Mouse (Mus musculus): Measurements from ENCODE around the gene Mgat5. TPM values are rescaled to one million over a fixed set of nuclear protein-coding genes. Genes with fewer than 3 reads are reported as not detected.
A peak's percentile ranks its signal among the peaks of the same experiment; 100 is the strongest.

The Mgat5 gene
- polyA plus RNA-seq, 1 experiment from 2014 or later = 8.1 TPM

DNA sequence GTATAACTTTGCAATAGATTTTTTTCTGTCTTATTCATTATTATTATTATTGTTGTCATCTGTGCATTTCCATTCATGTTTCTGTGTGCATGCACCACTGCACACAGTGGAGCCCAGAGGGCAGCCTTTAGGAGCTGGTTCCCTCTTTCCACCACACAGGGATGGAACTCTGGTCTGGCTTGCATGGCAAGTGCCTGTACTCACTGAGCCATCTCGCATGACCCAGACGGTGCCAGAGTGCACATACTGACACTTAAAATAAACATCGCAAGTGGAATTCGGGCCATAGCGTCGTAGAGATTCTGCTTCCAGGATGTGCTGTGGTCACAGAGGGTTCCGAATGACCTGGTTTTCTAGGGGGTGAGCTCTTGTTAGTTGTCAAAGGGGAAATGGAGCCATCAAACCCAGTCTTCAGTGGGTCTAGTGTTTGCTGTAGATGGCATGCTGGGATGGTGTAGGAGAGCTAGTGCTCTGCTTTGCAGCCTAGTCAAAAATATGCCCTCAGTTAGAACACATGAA is 103.5 kb downstream of the Mgat5 start:
- H3K9ac ChIP-seq (replicated peaks; ENCODE audit: low read length) = no peak overlapping the region
- peak overlapping the region; percentile 8; the same call in 1 of the 2 replicates for H3K27ac ChIP-seq (ENCODE audit: low read length)
- H3K4me1 ChIP-seq (ENCODE audit: insufficient read depth, low read length) = peaks cover 8% of the 10 kb centered on the region
- WGBS = 47% methylated on average over 7 of the region's 7 CpGs
- no peaks in the 10 kb centered on the region for H3K9me3 ChIP-seq (ENCODE audit: low read length)
- peak; percentile 52 for ATAC-seq (ENCODE audit: low FRiP score, low TSS enrichment)
- no peaks in the 10 kb centered on the region for H3K27me3 ChIP-seq (ENCODE audit: insufficient read depth, low read length)
- H3K4me2 ChIP-seq (replicated peaks; ENCODE audit: low read depth, low read length) = no peak overlapping the region
- no peak overlapping the region for H3K4me3 ChIP-seq (ENCODE audit: low read length)
- no peaks in the 10 kb centered on the region for H3K36me3 ChIP-seq (ENCODE audit: insufficient read depth, low read length)

DNA sequence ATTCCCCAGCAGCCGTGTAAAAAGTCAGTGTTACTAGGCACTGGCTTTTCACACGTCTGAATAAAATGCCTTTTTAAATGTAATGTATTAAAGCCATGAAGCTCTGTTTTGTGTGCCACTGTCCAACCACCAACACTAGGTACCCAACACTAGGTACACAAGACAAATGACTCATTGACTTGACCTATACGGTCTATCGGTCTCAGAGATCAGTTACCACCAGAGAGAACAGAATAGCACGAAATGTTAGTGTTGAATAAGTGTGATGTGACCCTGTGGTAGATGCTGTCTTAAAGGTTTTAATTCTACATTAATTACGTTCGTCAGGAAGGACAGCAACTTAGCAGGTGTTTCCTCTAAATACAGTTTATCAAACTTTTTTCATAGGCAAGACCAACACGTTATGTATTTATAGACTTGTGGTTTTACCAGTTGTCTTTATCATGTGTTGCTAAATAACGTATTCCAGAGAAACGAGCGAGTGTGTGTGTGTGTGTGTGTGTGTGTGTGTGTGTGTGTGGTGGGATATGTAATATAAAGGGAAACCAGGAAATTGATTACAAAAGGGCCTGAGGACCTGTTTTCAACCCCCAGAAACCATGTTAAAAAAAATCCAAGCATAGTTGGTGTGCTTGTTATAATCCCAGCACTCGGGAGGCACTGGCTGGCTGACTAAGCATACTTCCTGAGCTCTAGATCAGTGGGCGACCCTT is 104.3 kb downstream of the Mgat5 start:
- Histone ChIP-seq H3K36me3 (ENCODE audit: insufficient read depth, low read length) (no peaks in the 10 kb centered on the region), H3K9me3 (ENCODE audit: low read length) (no peaks in the 10 kb centered on the region), H3K9ac (replicated peaks; ENCODE audit: low read length) (no peak overlapping the region), H3K4me3 (ENCODE audit: low read length) (no peak overlapping the region), H3K4me2 (replicated peaks; ENCODE audit: low read depth, low read length) (no peak overlapping the region), H3K4me1 (ENCODE audit: insufficient read depth, low read length) (peaks cover 8% of the 10 kb centered on the region), H3K27ac (ENCODE audit: low read length) (no peak overlapping the region), H3K27me3 (ENCODE audit: insufficient read depth, low read length) (no peaks in the 10 kb centered on the region)
- no peak for ATAC-seq (ENCODE audit: low FRiP score, low TSS enrichment)
- WGBS = 56% methylated on average over 13 of the region's 13 CpGs

DNA sequence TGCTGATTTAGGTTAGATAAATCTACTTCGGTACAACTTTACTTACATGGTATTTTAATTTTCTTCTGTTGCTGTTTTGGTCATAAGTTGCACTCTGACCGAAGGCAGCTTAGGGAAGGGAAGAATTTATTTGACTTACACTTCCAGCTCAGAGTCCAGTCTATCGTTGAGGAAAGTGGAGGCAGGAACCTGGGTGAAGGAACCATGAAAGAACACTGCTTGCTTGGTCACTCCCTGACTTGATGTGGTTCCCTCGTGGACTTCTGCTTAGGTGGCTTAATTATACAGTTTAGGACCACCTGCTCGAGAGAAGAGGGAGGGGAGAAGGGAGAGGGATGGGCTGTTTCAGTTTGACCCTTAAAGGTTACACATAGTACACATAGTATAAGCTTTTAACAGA is 105.2 kb downstream of the Mgat5 start:
- Histone ChIP-seq H3K9me3 (ENCODE audit: low read length) (no peaks in the 10 kb centered on the region), H3K36me3 (ENCODE audit: insufficient read depth, low read length) (no peaks in the 10 kb centered on the region), H3K9ac (replicated peaks; ENCODE audit: low read length) (no peak overlapping the region), H3K4me2 (replicated peaks; ENCODE audit: low read depth, low read length) (no peak overlapping the region), H3K4me3 (ENCODE audit: low read length) (no peak overlapping the region), H3K4me1 (ENCODE audit: insufficient read depth, low read length) (peaks cover 13% of the 10 kb centered on the region), H3K27ac (ENCODE audit: low read length) (no peak overlapping the region), H3K27me3 (ENCODE audit: insufficient read depth, low read length) (no peaks in the 10 kb centered on the region)
- whole genome bisulfite sequencing = 69% methylated on average over 5 of the region's 5 CpGs
- no peak for ATAC-seq (ENCODE audit: low FRiP score, low TSS enrichment)

DNA sequence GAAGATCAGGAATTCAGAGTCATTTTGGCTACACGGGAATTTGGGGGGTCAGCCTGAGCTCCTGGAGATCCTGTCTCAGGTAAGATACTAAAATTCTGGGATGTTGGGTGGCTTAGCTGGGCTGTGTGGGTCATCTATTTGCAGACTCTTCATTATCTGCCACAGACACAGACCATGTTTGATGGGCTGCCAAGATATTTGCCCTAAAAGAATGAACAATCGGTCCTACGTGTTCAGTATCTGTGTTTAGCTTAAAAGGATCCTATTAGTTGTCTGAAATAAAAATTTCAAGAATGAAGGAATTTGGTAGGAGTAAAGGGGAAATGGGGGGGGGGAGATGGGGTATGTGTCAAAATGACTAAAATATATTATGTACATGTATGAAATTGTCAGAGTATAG is 105.9 kb downstream of the Mgat5 start:
- Histone ChIP-seq H3K4me3 (ENCODE audit: low read length) (no peak overlapping the region), H3K27me3 (ENCODE audit: insufficient read depth, low read length) (no peaks in the 10 kb centered on the region), H3K9me3 (ENCODE audit: low read length) (no peaks in the 10 kb centered on the region), H3K9ac (replicated peaks; ENCODE audit: low read length) (no peak overlapping the region), H3K27ac (ENCODE audit: low read length) (no peak overlapping the region), H3K36me3 (ENCODE audit: insufficient read depth, low read length) (no peaks in the 10 kb centered on the region), H3K4me1 (ENCODE audit: insufficient read depth, low read length) (peaks cover 15% of the 10 kb centered on the region), H3K4me2 (replicated peaks; ENCODE audit: low read depth, low read length) (no peak overlapping the region)
- 88% methylated on average over 3 of the region's 3 CpGs for WGBS
- no peak for ATAC-seq (ENCODE audit: low FRiP score, low TSS enrichment)

DNA sequence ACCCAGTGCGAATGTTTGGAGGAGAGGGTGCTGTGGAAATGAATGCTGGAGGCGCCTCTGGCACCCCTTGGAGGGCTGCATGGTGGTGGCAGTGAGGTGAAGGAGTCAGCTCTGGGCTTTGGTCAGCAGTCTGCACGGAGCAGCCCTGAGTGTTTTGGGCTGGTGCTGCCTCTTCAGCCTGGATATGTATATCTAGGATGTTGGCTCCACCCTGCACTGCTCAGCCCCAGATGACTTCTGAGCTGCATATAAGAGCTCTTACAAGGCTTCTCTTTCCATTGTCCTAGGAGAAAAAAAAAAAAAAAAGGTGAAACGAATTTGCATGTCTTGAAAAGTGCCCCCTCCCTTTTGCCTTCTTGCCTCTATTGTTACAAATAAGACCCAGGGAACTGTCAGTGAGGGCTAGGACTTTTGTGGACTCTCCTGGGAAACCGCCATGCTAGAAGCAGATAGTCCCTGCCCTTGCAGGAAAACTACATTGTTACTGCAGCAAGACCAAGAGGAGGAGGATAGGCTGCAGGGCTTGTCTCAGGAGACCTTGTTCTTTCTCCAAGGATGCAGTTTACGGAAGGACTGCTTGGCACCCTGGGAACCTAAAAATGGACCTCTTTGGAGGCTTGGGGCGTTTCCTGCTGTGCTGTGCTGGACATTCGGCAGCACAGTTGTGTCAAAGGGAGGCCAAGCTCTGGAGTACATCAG is 109.0 kb downstream of the Mgat5 start:
- H3K27ac ChIP-seq (ENCODE audit: low read length) = no peak overlapping the region
- peaks cover 10% of the 10 kb centered on the region; the same call in 1 of the 2 replicates for H3K4me1 ChIP-seq (ENCODE audit: insufficient read depth, low read length)
- no peak overlapping the region for H3K4me2 ChIP-seq (replicated peaks; ENCODE audit: low read depth, low read length)
- H3K36me3 ChIP-seq (ENCODE audit: insufficient read depth, low read length) = no peaks in the 10 kb centered on the region
- no peak overlapping the region for H3K4me3 ChIP-seq (ENCODE audit: low read length)
- no peaks in the 10 kb centered on the region for H3K27me3 ChIP-seq (ENCODE audit: insufficient read depth, low read length)
- H3K9me3 ChIP-seq (ENCODE audit: low read length) = no peaks in the 10 kb centered on the region
- no peak for ATAC-seq (ENCODE audit: low FRiP score, low TSS enrichment)
- 75% methylated on average over 8 of the region's 8 CpGs for WGBS
- no peak overlapping the region for H3K9ac ChIP-seq (replicated peaks; ENCODE audit: low read length)

DNA sequence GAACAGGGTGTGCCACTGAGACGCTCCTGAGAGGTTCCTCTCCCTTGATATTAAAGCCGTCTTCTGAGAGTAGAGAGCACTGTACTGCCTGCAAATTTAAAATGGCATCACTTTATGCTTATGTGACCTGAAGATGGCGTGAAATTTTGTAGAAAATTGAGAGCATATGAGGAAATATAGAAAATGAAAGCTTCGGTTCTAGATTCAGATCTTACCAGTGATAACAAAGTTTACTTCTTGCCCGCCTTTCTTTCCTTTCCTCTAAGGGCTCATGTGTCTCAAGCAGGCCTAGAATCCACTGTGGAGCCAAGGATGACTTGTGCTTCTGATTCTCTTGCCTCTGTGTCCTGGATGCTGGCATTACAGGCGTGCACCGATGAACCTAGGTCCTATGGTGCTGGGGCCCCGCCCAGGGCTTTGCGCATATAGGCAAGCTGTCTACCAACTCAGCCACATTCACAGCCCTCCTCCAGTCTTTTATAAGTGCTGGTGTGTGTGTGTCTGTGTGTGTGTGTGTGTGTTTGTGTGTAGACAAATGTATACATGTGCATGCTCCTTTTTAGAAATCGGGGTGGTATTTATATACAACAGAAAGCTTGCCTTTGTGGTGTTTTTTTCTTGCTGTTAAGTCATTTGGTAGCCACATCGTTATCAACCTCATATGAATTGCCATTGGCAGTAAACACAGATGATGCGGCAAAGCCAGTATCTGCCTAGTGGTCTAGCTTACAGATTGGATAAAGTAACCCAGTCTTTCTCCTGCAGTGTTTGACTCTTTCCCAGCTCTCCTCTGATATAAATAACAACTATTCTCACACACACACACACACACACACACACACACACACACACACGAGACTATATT is 111.2 kb downstream of the Mgat5 start:
- ATAC-seq (ENCODE audit: low FRiP score, low TSS enrichment) = no peak
- H3K4me2 ChIP-seq (replicated peaks; ENCODE audit: low read depth, low read length) = no peak overlapping the region
- no peak overlapping the region for H3K4me3 ChIP-seq (ENCODE audit: low read length)
- no peaks in the 10 kb centered on the region for H3K27me3 ChIP-seq (ENCODE audit: insufficient read depth, low read length)
- WGBS = 85% methylated on average over 13 of the region's 13 CpGs
- no peak overlapping the region for H3K9ac ChIP-seq (replicated peaks; ENCODE audit: low read length)
- no peak overlapping the region for H3K27ac ChIP-seq (ENCODE audit: low read length)
- H3K9me3 ChIP-seq (ENCODE audit: low read length) = no peaks in the 10 kb centered on the region
- H3K4me1 ChIP-seq (ENCODE audit: insufficient read depth, low read length) = peaks cover 8% of the 10 kb centered on the region
- H3K36me3 ChIP-seq (ENCODE audit: insufficient read depth, low read length) = no peaks in the 10 kb centered on the region

DNA sequence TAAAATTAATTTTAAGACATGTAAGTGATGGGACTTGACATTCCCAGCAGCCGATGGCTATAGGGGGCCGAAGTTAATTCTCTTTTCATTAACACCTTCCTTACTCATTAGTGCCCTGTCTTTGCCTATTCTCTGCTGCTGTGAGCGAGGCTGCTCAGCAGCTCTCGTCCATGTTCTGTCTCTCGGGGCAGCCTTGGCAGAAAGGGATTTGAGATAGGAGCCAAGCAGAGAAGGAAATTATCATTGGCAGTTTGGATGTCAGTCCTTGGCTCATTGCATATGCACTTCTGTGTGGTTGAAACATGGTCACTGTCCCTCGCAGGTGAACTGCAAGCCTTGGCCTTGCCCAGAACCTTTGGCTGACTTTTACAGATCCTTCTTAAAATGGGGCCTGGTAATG is 111.8 kb downstream of the Mgat5 start:
- 89% methylated on average over 6 of the region's 6 CpGs for WGBS
- no peak for ATAC-seq (ENCODE audit: low FRiP score, low TSS enrichment)
- no peaks in the 10 kb centered on the region for H3K36me3 ChIP-seq (ENCODE audit: insufficient read depth, low read length)

DNA sequence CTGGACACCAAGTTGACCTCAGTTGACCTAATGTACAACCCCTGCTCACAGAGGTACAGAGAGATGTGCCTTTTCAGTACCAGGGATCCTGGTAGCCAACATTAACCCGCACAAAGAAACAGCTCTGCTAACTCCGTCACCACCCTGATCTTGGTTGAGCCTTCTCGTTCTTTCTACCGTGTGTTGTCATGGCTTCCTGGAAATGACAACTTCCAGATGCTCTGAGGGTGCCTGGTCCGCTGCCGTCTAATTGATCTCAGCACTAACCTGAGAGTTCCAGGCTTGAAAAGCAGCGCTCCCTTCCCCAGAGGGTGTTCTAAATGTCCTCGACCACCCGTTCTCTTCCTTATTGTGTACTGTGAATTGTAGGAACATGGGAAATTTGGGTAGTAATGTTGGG is 112.7 kb downstream of the Mgat5 start:
- Histone ChIP-seq H3K27me3 (ENCODE audit: insufficient read depth, low read length) (no peaks in the 10 kb centered on the region), H3K4me3 (ENCODE audit: low read length) (no peak overlapping the region), H3K9ac (replicated peaks; ENCODE audit: low read length) (no peak overlapping the region), H3K36me3 (ENCODE audit: insufficient read depth, low read length) (no peaks in the 10 kb centered on the region), H3K27ac (ENCODE audit: low read length) (no peak overlapping the region), H3K4me1 (ENCODE audit: insufficient read depth, low read length) (peaks cover 13% of the 10 kb centered on the region), H3K9me3 (ENCODE audit: low read length) (no peaks in the 10 kb centered on the region), H3K4me2 (replicated peaks; ENCODE audit: low read depth, low read length) (no peak overlapping the region)
- ATAC-seq (ENCODE audit: low FRiP score, low TSS enrichment) = no peak
- 84% methylated on average over 9 of the region's 9 CpGs for WGBS

More for the DNA sequence above, 111.8 kb downstream of the Mgat5 start:
- H3K9ac ChIP-seq (replicated peaks; ENCODE audit: low read length) = no peak overlapping the region
- no peak overlapping the region for H3K4me3 ChIP-seq (ENCODE audit: low read length)
- no peaks in the 10 kb centered on the region for H3K27me3 ChIP-seq (ENCODE audit: insufficient read depth, low read length)
- no peak overlapping the region for H3K4me2 ChIP-seq (replicated peaks; ENCODE audit: low read depth, low read length)
- peaks cover 11% of the 10 kb centered on the region for H3K4me1 ChIP-seq (ENCODE audit: insufficient read depth, low read length)
- no peak overlapping the region for H3K27ac ChIP-seq (ENCODE audit: low read length)
- no peaks in the 10 kb centered on the region for H3K9me3 ChIP-seq (ENCODE audit: low read length)

DNA sequence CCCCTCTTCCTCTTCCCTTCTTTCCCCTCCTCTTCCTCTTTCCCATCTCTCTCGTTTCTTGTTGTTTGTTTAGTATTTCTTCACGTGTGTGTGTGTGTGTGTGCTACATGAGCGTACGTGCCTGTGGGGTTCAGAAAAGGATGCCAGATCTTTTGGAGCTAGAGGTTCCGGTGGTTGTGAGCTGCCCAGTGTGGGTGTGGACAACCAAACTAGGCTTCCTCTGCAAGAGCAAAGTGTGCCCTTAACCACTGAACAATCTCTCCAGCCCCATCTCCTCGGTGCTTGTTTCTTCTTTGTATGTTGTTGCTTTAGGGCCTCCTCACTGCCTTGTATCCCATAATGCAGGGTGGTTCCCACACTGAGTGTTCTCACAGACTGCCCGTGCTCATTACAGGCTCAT is 113.7 kb downstream of the Mgat5 start:
- H3K27ac ChIP-seq (ENCODE audit: low read length) = no peak overlapping the region
- H3K36me3 ChIP-seq (ENCODE audit: insufficient read depth, low read length) = peaks cover 5% of the 10 kb centered on the region; the same call in 1 of the 2 replicates
- 79% methylated on average over 7 of the region's 7 CpGs for WGBS
- H3K9ac ChIP-seq (replicated peaks; ENCODE audit: low read length) = no peak overlapping the region
- H3K9me3 ChIP-seq (ENCODE audit: low read length) = no peaks in the 10 kb centered on the region
- H3K4me3 ChIP-seq (ENCODE audit: low read length) = no peak overlapping the region
- H3K27me3 ChIP-seq (ENCODE audit: insufficient read depth, low read length) = no peaks in the 10 kb centered on the region
- peaks cover 16% of the 10 kb centered on the region for H3K4me1 ChIP-seq (ENCODE audit: insufficient read depth, low read length)
- H3K4me2 ChIP-seq (replicated peaks; ENCODE audit: low read depth, low read length) = no peak overlapping the region
- no peak for ATAC-seq (ENCODE audit: low FRiP score, low TSS enrichment)
